Mouse (Mus musculus) ES-CJ7 (cell line): ENCODE results near the gene Lrig2.
A peak's percentile ranks its signal among the peaks of the same experiment; 100 is the strongest.

Experiments used
- DNase-seq: peaks from one replicate; pipeline ENCODE4 v3.0.0; 2011; ENCODE audit warnings: low read depth, low spot score

Lrig2 gene

GRCm38 (mm10) chr3:104372374-104372773, 139.3 kb downstream of the Lrig2 start:
- DNase-seq: no peak

- DNase-seq: no peak
Measured at GRCm38 (mm10) chr3:104367912-104368311, 143.8 kb downstream of the Lrig2 start.

- DNase-seq: no peak
Measured at GRCm38 (mm10) chr3:104361814-104362213, 149.9 kb downstream of the Lrig2 start.

GRCm38 (mm10) chr3:104360325-104360724, 151.4 kb downstream of the Lrig2 start:
- no peak for DNase-seq

- no peak for DNase-seq
Measured at GRCm38 (mm10) chr3:104359225-104360135, 152.2 kb downstream of the Lrig2 start.

- peak; percentile 19 for DNase-seq
Measured at GRCm38 (mm10) chr3:104358747-104359146, 153.0 kb downstream of the Lrig2 start.

- DNase-seq: no peak
Measured at GRCm38 (mm10) chr3:104356106-104356505, 155.6 kb downstream of the Lrig2 start.

GRCm38 (mm10) chr3:104353884-104354283, 157.8 kb downstream of the Lrig2 start:
- DNase-seq: no peak

- peak; percentile 13 for DNase-seq
Measured at GRCm38 (mm10) chr3:104352358-104353060, 159.2 kb downstream of the Lrig2 start.

- no peak for DNase-seq
Measured at GRCm38 (mm10) chr3:104350253-104350945, 161.3 kb downstream of the Lrig2 start.

GRCm38 (mm10) chr3:104349847-104350228, 161.9 kb downstream of the Lrig2 start:
- no peak for DNase-seq

GRCm38 (mm10) chr3:104349203-104349846, 162.4 kb downstream of the Lrig2 start:
- no peak for DNase-seq
